Mouse (Mus musculus): ENCODE results near the gene Arhgap8. TPM values are rescaled to one million over a fixed set of nuclear protein-coding genes. Genes with fewer than 3 reads are reported as not detected.

The Arhgap8 gene
- polyA plus RNA-seq, 1 experiment, result not detected

DNA sequence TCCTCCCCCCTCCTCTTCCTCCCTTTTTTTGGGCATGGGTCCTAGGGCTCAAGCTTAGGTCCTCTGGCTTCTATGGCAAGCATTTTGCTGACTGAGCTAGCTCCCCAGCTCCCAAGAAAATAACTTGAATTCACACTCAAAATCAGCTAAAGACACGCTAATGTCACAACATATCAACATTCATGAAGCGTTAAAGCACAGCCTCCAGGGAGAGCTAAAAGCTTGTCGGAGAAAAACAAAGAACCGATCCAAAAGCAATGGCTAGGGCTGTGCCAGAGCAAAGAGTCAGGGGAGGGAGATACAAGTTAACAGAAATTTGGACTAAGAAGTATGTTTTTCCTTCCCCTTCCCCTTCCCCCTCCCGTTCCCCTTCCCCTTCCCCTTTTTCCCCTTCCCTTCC is 58.7 kb downstream of the Arhgap8 start:
- H3K27ac ChIP-seq (replicated peaks; ENCODE audit: low read depth, low read length), result no peak overlapping the region
- no peaks in the 10 kb centered on the region for H3K4me1 ChIP-seq (ENCODE audit: control insufficient read depth, insufficient read depth, insufficient read length, low read length)
- H3K4me3 ChIP-seq (ENCODE audit: insufficient read depth, low read depth, low read length), result no peak overlapping the region

DNA sequence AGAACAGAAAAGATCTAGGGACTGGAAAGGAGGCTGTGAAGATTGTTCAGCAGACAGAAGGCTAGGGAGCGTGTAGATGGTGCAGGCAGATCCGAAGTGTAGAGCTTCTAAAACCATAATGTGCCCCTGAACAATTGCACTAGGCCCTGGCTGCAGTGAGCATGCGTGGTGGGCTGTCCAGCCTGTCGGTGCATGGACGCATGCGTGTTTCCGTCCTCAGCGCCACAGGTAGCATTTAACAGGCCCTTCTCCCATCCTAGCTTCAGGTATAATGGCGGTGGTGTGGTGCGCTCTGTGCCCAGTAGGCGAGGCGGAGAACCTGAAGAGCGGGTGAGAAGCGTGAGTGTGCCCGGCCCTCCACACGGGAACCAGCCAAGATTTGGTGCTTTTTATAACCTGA is 65.0 kb downstream of the Arhgap8 start:
- Histone ChIP-seq H3K4me3 (ENCODE audit: insufficient read depth, low read depth, low read length) (no peak overlapping the region), H3K4me1 (ENCODE audit: control insufficient read depth, insufficient read depth, insufficient read length, low read length) (no peaks in the 10 kb centered on the region), H3K27ac (replicated peaks; ENCODE audit: low read depth, low read length) (no peak overlapping the region)

DNA sequence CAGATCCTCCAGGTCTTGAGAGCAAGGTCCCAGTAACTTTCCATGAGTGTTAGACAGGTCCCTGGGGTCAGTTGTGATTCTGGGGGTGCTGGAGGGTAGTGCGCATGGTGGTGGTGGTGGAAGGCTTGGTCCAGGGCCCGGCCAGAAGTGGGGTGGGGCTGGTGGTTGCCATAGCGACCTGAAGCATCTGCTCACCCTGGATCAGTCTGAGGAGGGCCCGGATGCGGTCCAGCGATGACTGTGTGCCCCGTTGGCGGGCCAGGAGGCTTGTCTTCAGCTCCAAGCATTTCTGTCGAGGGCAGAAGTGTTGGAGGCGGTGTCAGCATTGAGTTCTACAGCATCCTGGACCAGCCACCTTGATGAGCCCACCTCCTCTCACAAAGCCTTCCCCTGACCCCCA is 67.3 kb downstream of the Arhgap8 start:
- H3K27ac ChIP-seq (replicated peaks; ENCODE audit: low read depth, low read length), result no peak overlapping the region
- H3K4me3 ChIP-seq (ENCODE audit: insufficient read depth, low read depth, low read length), result no peak overlapping the region
- no peaks in the 10 kb centered on the region for H3K4me1 ChIP-seq (ENCODE audit: control insufficient read depth, insufficient read depth, insufficient read length, low read length)

DNA sequence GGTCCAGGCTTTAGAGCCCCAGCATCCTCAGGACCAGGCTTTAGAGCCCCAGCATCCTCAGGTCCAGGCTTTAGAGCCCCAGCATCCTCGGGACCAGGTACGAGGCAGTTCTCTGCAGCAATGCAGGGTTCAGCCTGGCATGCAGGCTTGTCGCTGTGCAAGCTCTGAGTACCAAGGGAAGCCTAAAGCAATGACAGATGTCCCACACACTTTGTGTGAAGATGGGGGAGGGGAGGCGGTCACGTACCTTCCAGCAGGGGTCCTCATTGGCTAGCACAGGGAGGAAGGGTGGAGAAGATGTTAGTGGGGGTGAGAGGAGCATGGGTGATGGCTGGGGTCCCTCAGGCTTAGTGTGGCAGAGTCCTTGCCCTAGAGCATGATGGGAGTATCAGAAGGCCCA is 73.8 kb downstream of the Arhgap8 start:
- Histone ChIP-seq H3K27ac (replicated peaks; ENCODE audit: low read depth, low read length) (no peak overlapping the region), H3K4me3 (ENCODE audit: insufficient read depth, low read depth, low read length) (no peak overlapping the region), H3K4me1 (ENCODE audit: control insufficient read depth, insufficient read depth, insufficient read length, low read length) (no peaks in the 10 kb centered on the region)

DNA sequence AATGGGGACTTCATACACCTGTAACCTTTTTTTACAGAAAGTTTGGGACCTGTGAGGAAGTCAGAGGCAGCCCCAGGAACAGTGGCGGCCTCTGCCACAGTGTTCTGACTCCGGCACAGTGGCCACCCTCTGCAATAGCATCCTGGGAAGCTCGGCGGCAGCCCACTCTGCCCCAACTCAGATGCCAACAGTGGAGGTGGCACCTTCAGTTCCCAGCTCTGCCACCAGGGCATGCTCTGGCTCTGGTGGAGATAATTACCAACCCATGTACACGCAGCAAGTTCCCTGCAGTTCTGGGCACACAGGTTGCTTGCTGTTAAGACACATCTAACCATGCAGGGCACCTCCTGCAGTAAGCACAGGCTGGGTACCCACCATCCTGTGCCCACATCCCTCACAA is 80.3 kb downstream of the Arhgap8 start:
- Histone ChIP-seq H3K4me3 (ENCODE audit: insufficient read depth, low read depth, low read length) (no peak overlapping the region), H3K4me1 (ENCODE audit: control insufficient read depth, insufficient read depth, insufficient read length, low read length) (no peaks in the 10 kb centered on the region), H3K27ac (replicated peaks; ENCODE audit: low read depth, low read length) (no peak overlapping the region)

DNA sequence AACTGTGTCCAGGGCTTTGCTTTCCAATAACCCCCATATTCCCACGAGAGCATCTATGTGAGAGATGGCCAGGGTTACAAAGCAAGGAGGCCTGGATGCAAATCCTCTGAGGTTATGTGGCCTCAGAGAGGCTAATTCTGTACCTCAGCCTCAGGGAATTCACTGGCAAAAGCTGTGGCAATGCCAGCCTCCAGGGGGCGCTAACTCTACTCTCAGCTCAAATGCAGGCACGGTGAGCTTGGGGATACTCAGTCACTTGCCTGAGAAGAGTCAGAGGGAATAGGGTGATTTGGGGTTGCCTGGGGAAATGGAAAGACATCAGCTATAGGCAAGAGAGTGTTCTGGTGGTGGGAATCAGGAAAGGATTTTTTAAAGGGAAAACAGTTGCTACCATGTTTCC is 83.8 kb downstream of the Arhgap8 start:
- Histone ChIP-seq H3K27ac (replicated peaks; ENCODE audit: low read depth, low read length) (no peak overlapping the region), H3K4me1 (ENCODE audit: control insufficient read depth, insufficient read depth, insufficient read length, low read length) (no peaks in the 10 kb centered on the region)

DNA sequence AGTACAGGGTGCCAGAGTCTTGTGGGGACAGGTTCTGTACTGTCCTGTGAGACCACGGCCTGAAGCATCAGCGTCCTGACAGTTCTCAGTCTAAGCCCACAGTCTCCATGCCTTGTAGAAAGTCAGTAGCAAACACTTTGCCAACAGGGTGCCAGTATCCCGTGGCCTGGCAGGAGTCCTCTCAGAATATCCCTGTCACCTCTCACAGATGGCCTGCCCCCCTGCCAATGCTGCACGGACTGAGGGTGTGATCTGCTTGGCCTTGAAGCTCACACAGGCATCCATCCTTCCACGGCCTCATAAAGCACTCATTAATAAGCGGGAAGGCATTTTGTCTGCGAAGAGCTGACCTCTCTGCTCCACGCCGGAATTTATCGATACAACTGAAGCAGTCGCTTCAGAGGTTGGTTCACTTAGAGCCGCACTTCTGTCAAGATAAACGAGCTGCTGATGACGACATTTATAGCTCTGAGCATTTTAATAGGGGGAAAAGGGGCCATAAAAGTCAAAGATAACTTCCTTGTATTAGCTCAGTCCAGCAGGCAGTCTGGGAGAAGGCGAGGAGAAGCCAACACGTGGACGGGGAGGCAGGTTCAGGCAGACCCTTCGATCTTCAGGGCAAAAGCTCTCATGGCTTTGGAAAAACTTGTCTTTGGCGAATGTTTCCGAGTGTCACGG is 89.6 kb downstream of the Arhgap8 start:
- Histone ChIP-seq H3K27ac (replicated peaks; ENCODE audit: low read depth, low read length) (no peak overlapping the region), H3K4me1 (ENCODE audit: control insufficient read depth, insufficient read depth, insufficient read length, low read length) (peaks cover 9% of the 10 kb centered on the region)

More for the DNA sequence above, 83.8 kb downstream of the Arhgap8 start:
- no peak overlapping the region for H3K4me3 ChIP-seq (ENCODE audit: insufficient read depth, low read depth, low read length)

DNA sequence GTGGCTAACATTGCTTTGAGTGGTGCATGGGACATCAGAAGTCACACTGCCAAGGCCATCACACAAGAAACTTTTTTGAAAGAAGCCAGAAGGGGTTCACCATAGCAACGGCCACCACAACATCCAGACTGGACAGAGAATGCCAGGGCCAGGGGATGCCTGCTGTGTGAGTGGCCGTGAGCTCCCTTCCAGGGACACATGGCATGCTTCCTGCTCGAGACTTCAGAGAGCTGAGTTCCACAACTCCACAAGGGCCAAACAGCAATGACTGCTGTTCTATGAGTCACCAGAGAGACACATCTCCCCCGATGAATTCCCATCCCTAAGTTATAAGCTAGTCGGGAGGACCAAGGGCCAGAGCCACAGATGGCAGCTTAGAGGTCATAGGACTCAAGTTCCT is 91.3 kb downstream of the Arhgap8 start:
- Histone ChIP-seq H3K4me3 (ENCODE audit: insufficient read depth, low read depth, low read length) (no peak overlapping the region), H3K27ac (replicated peaks; ENCODE audit: low read depth, low read length) (no peak overlapping the region), H3K4me1 (ENCODE audit: control insufficient read depth, insufficient read depth, insufficient read length, low read length) (peaks cover 9% of the 10 kb centered on the region)

More for the DNA sequence above, 89.6 kb downstream of the Arhgap8 start:
- no peak overlapping the region for H3K4me3 ChIP-seq (ENCODE audit: insufficient read depth, low read depth, low read length)

DNA sequence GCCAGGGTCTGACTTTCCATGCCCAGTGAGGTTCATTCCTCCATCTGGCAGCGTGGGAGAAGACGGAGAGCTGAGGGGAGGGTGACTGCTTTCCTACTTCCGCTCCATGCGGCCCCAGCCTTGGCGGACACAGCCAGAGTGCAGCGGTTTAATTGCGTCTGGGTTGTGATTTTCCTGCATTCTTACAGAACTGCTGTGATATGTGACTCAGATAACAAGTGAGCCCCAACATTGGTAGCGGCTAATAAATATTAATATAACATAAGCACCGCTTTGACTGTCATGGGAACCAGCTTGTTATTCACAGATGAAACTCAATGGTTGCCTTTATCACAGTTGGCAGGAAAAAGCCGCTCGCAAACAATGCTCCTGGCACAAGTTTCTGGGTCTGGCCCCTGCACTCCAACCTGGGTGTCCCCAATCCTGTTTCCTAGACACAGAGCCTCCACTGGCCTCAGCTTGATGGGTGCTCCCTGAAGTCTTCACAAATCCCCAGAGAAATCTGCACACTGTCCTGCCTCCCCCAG is 93.0 kb downstream of the Arhgap8 start:
- no peak overlapping the region for H3K4me3 ChIP-seq (ENCODE audit: insufficient read depth, low read depth, low read length)
- no peak overlapping the region for H3K27ac ChIP-seq (replicated peaks; ENCODE audit: low read depth, low read length)
- H3K4me1 ChIP-seq (ENCODE audit: control insufficient read depth, insufficient read depth, insufficient read length, low read length), result peaks cover 9% of the 10 kb centered on the region

DNA sequence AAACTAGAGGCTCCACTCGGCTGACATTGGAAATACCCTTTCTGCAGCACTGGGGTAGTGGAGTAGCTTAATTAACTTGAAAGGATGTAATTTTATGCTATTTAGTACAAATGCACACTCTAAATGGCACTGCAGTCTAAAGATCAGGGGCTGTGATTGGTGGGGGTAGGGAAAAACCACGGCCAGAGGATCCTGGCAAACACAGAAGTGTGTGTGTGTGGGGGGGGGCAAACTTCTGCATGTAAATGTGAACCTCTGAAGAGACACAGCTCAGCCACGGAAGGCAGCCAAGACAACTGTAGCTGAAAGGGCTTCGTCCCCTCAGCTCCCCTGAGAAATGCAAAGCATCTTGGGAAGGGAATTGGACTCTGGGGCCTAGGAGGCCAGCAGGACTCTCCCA is 95.3 kb downstream of the Arhgap8 start:
- Histone ChIP-seq H3K4me3 (ENCODE audit: insufficient read depth, low read depth, low read length) (no peak overlapping the region), H3K27ac (replicated peaks; ENCODE audit: low read depth, low read length) (no peak overlapping the region), H3K4me1 (ENCODE audit: control insufficient read depth, insufficient read depth, insufficient read length, low read length) (peaks cover 9% of the 10 kb centered on the region)

DNA sequence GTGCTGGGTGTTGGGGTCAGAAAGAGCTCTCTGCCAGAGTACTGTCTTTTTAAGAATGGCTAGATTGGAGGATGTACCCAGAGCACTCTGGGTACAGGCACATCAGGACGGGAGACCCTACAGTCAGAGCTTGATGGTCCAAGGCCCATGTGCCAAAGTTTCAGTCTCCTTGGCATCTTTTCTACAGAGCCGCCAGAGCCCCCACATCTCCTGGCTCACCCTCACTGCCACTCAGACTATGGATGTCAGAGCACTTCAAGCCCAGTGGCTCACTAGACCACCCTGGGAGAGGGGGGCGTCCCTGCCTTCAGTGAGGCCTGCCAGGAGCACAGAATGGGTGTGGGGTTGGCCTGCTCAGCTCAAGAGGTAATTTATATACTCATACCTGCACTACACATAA is 97.7 kb downstream of the Arhgap8 start:
- H3K27ac ChIP-seq (replicated peaks; ENCODE audit: low read depth, low read length), result no peak overlapping the region
- H3K4me3 ChIP-seq (ENCODE audit: insufficient read depth, low read depth, low read length), result no peak overlapping the region
- peaks cover 6% of the 10 kb centered on the region for H3K4me1 ChIP-seq (ENCODE audit: control insufficient read depth, insufficient read depth, insufficient read length, low read length)

DNA sequence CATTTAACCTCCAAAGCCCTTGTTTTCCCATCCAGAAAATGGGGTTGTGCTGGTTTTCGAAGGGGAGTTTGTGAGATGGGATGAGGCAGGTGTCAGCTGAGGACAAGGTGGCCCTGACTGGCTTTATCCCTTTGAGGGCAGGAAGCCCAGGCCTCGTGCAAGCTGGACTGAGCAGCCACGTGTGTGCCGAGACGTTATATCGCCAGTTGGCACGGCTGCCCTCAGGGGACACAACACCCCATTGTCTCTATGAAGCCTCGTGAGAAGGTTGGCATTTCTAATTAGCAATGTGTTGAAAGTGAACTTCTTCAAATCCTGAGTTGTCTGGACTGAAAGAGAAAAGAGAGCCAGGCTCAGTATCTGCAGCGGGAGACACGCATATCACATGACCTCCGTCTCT is 98.4 kb downstream of the Arhgap8 start:
- Histone ChIP-seq H3K27ac (replicated peaks; ENCODE audit: low read depth, low read length) (no peak overlapping the region), H3K4me3 (ENCODE audit: insufficient read depth, low read depth, low read length) (no peak overlapping the region), H3K4me1 (ENCODE audit: control insufficient read depth, insufficient read depth, insufficient read length, low read length) (peaks cover 1% of the 10 kb centered on the region)

DNA sequence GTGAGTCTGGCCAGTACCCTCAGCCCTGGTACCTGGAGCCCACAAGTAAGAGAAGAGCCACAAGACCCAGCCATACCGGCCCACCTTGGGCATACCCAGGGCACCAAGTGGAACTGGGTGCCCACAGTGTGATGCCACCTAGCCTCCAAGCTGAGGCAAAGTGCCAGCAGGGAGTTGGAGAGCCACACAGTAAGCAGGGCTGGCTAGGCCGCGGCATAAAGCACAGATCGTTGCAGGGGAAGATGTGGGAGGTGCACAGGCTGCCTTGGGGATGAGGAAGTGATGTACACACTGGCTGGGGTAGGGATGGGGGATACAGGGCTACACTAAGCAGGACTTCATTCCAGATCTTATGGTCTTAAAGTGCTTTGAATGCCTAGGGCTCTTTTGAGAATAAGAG is 101.0 kb downstream of the Arhgap8 start:
- Histone ChIP-seq H3K4me3 (ENCODE audit: insufficient read depth, low read depth, low read length) (no peak overlapping the region), H3K27ac (replicated peaks; ENCODE audit: low read depth, low read length) (no peak overlapping the region), H3K4me1 (ENCODE audit: control insufficient read depth, insufficient read depth, insufficient read length, low read length) (no peaks in the 10 kb centered on the region)

Other genes with a start within 250 kb of the Arhgap8 start
- 0.33 TPM in 1 of 2 replicates, not detected in the other for gene Rtl6, start 162.2 kb upstream of the Arhgap8 start, polyA plus RNA-seq (2012; ENCODE audit: insufficient read depth, insufficient read length, missing spikeins)
- gene Prr5, start 50.4 kb upstream of the Arhgap8 start, polyA plus RNA-seq (2012; ENCODE audit: insufficient read depth, insufficient read length, missing spikeins), result 2.8 and 4.4 TPM in 2 replicates
- 0.55 TPM in 1 of 2 replicates, not detected in the other for gene Phf21b, start 136.0 kb downstream of the Arhgap8 start, polyA plus RNA-seq (2012; ENCODE audit: insufficient read depth, insufficient read length, missing spikeins)
- gene Gm29666, start 200.0 kb downstream of the Arhgap8 start, polyA plus RNA-seq (2012; ENCODE audit: insufficient read depth, insufficient read length, missing spikeins), result not detected in 2 replicates
- gene Nup50, start 203.4 kb downstream of the Arhgap8 start, polyA plus RNA-seq (2012; ENCODE audit: insufficient read depth, insufficient read length, missing spikeins), result 9.8 and 11.6 TPM in 2 replicates

Measured in brown adipose tissue, adult 24 weeks (tissue).